17 mouse cellular contexts compared by ENCODE assay signal in genomic region chr6:81651856-81652255, GRCm38 (mm10).
DNase-seq lines count a peak whose midpoint lies in the region; ATAC-seq lines count a peak whose summit lies in the region.
"Had no signal": no experiment of that assay in that cellular context is flagged by ENCODE, and none has a peak within 500 bp of the region (broad histone marks: within the 10 kb centered on the region; RNA-seq: fewer than 3 reads in every experiment).

No protein-coding gene starts in this region.

- peak; percentile 60 to 88 for DNase-seq in adrenal gland, adult (ENCODE audit: inconsistent age in 2 of 2, low spot score in 1 of 2)
- no peak for DNase-seq in adrenal gland, adult 18-20 months (ENCODE audit: low spot score in 2 of 2)
- peak; percentile 13 for DNase-seq in ovary, adult 18-20 months (ENCODE audit: low spot score)
- no peak for DNase-seq in ovary, postnatal 14 days (ENCODE audit: low spot score)
- peak; percentile 50 to 69 for DNase-seq in adrenal gland, postnatal 36 days
- DNase-seq: cerebellum, adult 11-12 months; cerebellum, adult 8-10 months; cerebellum, postnatal 10 days; cerebellum, postnatal 36 days; embryo, embryonic 11 days; gastrocnemius, adult 2 months; gastrocnemius, postnatal 14 days; heart, adult 11 months had no signal

- ATAC-seq in megakaryocyte progenitor cell, adult 5-6 weeks (replicated peaks; ENCODE audit: poor library complexity), result no peak
- ATAC-seq: activated CD4-positive, CD25-positive, alpha-beta regulatory T cell, adult 4 months; forebrain, embryonic 15.5 days; intestine, postnatal 0 days had no signal

Comparison
In these comparisons a context has a peak if more than half of its experiments do, and no peak if none do; other contexts are left out.
1. DNase-seq: peak in adrenal gland, adult (2 of 2), ovary, adult 18-20 months (single experiment) and adrenal gland, postnatal 36 days (2 of 2); none in adrenal gland, adult 18-20 months (0 of 2) and ovary, postnatal 14 days (single experiment).